Mouse (Mus musculus): ENCODE results near the gene Cldn2.

DNA sequence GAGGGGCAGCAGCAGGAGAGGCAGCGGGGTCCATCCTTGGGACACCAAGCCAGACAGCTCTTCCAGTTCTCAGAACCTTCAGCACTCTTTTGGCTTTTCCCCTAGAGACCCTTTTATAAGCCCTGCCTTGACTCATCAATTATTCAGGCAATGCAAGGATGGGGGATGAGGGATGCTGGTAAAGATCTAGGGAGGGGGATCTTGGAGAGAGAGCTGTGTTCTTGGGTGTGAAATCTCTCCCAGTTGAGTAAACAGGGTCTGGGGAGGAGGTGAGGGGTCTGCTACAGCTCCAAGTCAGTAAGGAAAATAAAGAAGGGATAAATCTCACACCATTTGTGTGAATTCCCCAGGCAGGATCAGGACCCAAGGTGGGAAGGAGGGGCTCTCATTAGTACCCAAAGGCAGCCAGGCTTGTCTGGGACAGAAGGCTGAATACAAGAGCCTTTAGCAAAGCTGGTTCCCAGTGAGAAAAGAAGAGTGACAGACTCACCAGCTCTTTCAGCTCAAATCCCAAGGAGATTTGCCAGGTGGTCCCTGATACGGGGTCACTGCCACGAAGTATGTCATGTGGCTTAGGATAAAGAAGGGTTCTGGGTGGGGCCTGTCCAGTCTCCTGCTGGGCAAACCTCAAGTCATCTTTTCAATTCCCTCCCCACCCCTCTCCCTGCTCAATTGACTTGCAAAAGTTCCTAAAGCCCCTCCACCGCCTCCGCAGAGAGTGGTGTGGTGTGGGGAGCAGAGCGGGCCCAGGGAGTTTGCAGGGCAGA lies 18.2 kb upstream of the Cldn2 start, which contains the start of gene Ripply1:
- TF ChIP-seq CTCF (IDR thresholded peaks at IDR 0.05; ENCODE audit: low read depth) (no peak), EP300 (optimal IDR thresholded peaks at IDR 0.05) (no peak)

Data from stomach, postnatal 0 days (tissue).